Comparison of ENCODE assay signal across 19 mouse cellular contexts in genomic region chr8:84032777-84033176, GRCm38 (mm10). TPM values are rescaled to one million over a fixed set of nuclear protein-coding genes. Genes with fewer than 3 reads are reported as not detected.
"Had no signal": no experiment of that assay in that cellular context is flagged by ENCODE, and none has a peak within 500 bp of the region (broad histone marks: within the 10 kb centered on the region; RNA-seq: fewer than 3 reads in every experiment).

No protein-coding gene starts in this region.

- H3K4me1 ChIP-seq: limb, embryonic 12.5 days; liver, embryonic 13.5 days; lung, embryonic 15.5 days; midbrain, embryonic 12.5 days had no signal

- ATAC-seq: liver, postnatal 0 days; midbrain, embryonic 16.5 days had no signal

- DNase-seq: kidney, postnatal 36 days; layer of hippocampus, adult 9-11 months; layer of hippocampus, postnatal 36 days; liver; liver, embryonic 13.5 days; liver, postnatal 0 days; lung, postnatal 14 days; right cerebral cortex, adult 18-20 months; right cerebral cortex, postnatal 25 days; thymus, postnatal 36 days had no signal

- H3K9ac ChIP-seq: limb, embryonic 12.5 days; liver, embryonic 13.5 days; liver, postnatal 0 days; lung, embryonic 15.5 days; midbrain, embryonic 12.5 days had no signal

- H3K9me3 ChIP-seq: limb, embryonic 12.5 days; liver, embryonic 13.5 days; lung, embryonic 15.5 days; midbrain, embryonic 12.5 days had no signal

- H3K27ac ChIP-seq: kidney, postnatal 0 days; limb, embryonic 12.5 days; liver, embryonic 13.5 days; lung, embryonic 15.5 days; midbrain, embryonic 12.5 days had no signal

- H3K36me3 ChIP-seq: limb, embryonic 12.5 days; liver, embryonic 13.5 days; lung, embryonic 15.5 days; midbrain, embryonic 12.5 days had no signal

- H3K4me2 ChIP-seq: limb, embryonic 12.5 days; liver, embryonic 13.5 days; lung, embryonic 15.5 days; midbrain, embryonic 12.5 days had no signal

- H3K4me3 ChIP-seq: limb, embryonic 12.5 days; liver, embryonic 13.5 days; lung, embryonic 15.5 days; midbrain, embryonic 12.5 days had no signal

RNA-seq across cellular contexts. Expression of gene Palm3, which starts 11.5 kb away (rescaled TPM):
- total RNA-seq: megakaryocyte-erythroid progenitor cell, adult 5-6 weeks had no signal

RNA-seq across cellular contexts. Expression of gene Rln3, which starts 12.0 kb away (rescaled TPM):
- total RNA-seq: layer of hippocampus, adult 18-20 months; layer of hippocampus, postnatal 36 days; left cerebral cortex, adult 8-10 months; left cerebral cortex, postnatal 36 days; megakaryocyte-erythroid progenitor cell, adult 5-6 weeks had no signal
- polyA plus RNA-seq: kidney, postnatal 0 days; limb, embryonic 12.5 days; liver, embryonic 13.5 days; liver, postnatal 0 days; lung, embryonic 15.5 days; midbrain, embryonic 12.5 days had no signal

RNA-seq across cellular contexts. Expression of gene 2210011C24Rik, which starts 20.8 kb away (rescaled TPM):
- total RNA-seq: megakaryocyte-erythroid progenitor cell, adult 5-6 weeks had no signal
- polyA plus RNA-seq: limb, embryonic 12.5 days; liver, embryonic 13.5 days; midbrain, embryonic 12.5 days had no signal
